Mouse (Mus musculus): Measurements from ENCODE around the gene Rel.

GRCm38 (mm10) chr11:23746102-23746501 lies 24.7 kb downstream of the Rel start:
- TF ChIP-seq CTCF (conservative IDR thresholded peaks at IDR 0.05; ENCODE audit: low read length) (no peak), NANOG (IDR thresholded peaks at IDR 0.05; ENCODE audit: borderline replicate concordance, low read length) (no peak)

Data from E14TG2a.4 (cell line).